Mouse (Mus musculus) ES-E14 (cell line): Measurements from ENCODE around the gene Pdzd8. TPM values are rescaled to one million over a fixed set of nuclear protein-coding genes. Genes with fewer than 3 reads are reported as not detected.

Experiments
- DNase-seq: peaks from one replicate; pipeline ENCODE4 v3.0.0-alpha.2; 2013; ENCODE audit warnings: low read depth, low spot score
- H3K27ac ChIP-seq: 2 replicates; pipeline ENCODE4 v1.5.1; 2012; ENCODE audit warnings: low read depth, mild to moderate bottlenecking, low read length, moderate library complexity, mixed read lengths; ENCODE audit not compliant: poor library complexity, insufficient read depth, severe bottlenecking
- H3K36me3 ChIP-seq: 2 replicates; pipeline ENCODE4 v1.6.1; 2012; ENCODE audit warnings: mild to moderate bottlenecking, low read length, moderate library complexity, mixed read lengths; ENCODE audit not compliant: control insufficient read depth, poor library complexity, insufficient read depth, severe bottlenecking
- H3K4me1 ChIP-seq, 2 experiments: fragments of 150-350 bp in 1 of 2; sonication (generic) in 1 of 2; 2 replicates each; pipeline ENCODE4 v1.6.1; 2012; ENCODE audit warnings: low read length in 2 of 2, mild to moderate bottlenecking in 1 of 2, mixed read lengths in 1 of 2; ENCODE audit not compliant: control insufficient read depth in 2 of 2, insufficient read depth in 2 of 2, poor library complexity in 1 of 2
- H3K4me3 ChIP-seq, 2 experiments: fragments of 150-350 bp in 1 of 2; sonication (generic) in 1 of 2; 2 replicates each; pipeline ENCODE4 v1.5.1; 2012; ENCODE audit warnings: low read length in 2 of 2, low read depth in 1 of 2, mild to moderate bottlenecking in 1 of 2, mixed read lengths in 1 of 2; ENCODE audit not compliant: insufficient read depth in 1 of 2, poor library complexity in 1 of 2, severe bottlenecking in 1 of 2
- H3K9ac ChIP-seq: 2 replicates; pipeline ENCODE4 v1.6.1; 2012; ENCODE audit warnings: low read depth, mild to moderate bottlenecking, low read length, mixed read lengths; ENCODE audit not compliant: poor library complexity, insufficient read depth, severe bottlenecking
- H3K9me3 ChIP-seq: fragments of 150-350 bp; sonication (generic); 2 replicates; pipeline ENCODE4 v1.6.1; 2012; ENCODE audit warnings: low read depth, mild to moderate bottlenecking, low read length; ENCODE audit not compliant: control insufficient read depth, insufficient read depth
- CHD2 ChIP-seq: IDR thresholded peaks from 2 replicates; pipeline ENCODE4 v1.6.1; 2014; ENCODE audit warnings: mild to moderate bottlenecking, low read depth, low read length, inconsistent platforms
- HCFC1 ChIP-seq: IDR thresholded peaks from 2 replicates; pipeline ENCODE4 v1.6.1; 2012; ENCODE audit warnings: low read length, inconsistent platforms, borderline replicate concordance; ENCODE audit not compliant: insufficient read depth
- MAFK ChIP-seq: IDR thresholded peaks from 2 replicates; pipeline ENCODE4 v1.6.1; 2014; ENCODE audit warnings: mild to moderate bottlenecking, low read depth, low read length, inconsistent platforms; ENCODE audit not compliant: insufficient read depth
- ZC3H11A ChIP-seq: IDR thresholded peaks from 2 replicates; pipeline ENCODE4 v1.6.1; 2012; ENCODE audit warnings: low read depth, mild to moderate bottlenecking, inconsistent platforms, low read length, borderline replicate concordance
- ZNF384 ChIP-seq: IDR thresholded peaks from 2 replicates; pipeline ENCODE4 v1.6.1; 2012; ENCODE audit warnings: low read depth, low read length, inconsistent platforms
- in situ Hi-C, 2 experiments: fragments of 600-800 bp; cut with MboI; formaldehyde crosslinking; loops; one replicate each; pipeline ENCODE4 v1.15.1; 2025; ENCODE audit warnings: low sequenced_read_pairs in 2 of 2, inconsistent platforms in 1 of 2; ENCODE audit not compliant: unreplicated experiment in 2 of 2
- total RNA-seq: library from RNA; depleted of rRNA; stranded (reverse); fragments of 300-350 nt; gene quantifications from 2 replicates; pipeline ENCODE4 v1.2.3, GENCODE M21; 2012

Gene Pdzd8
- total RNA-seq, 1 experiment, result 54.0 TPM

- no peak overlapping the region for H3K4me3 ChIP-seq
- no peaks in the 10 kb centered on the region for H3K9me3 ChIP-seq
- in situ Hi-C loops, result no loop called here
- no peaks in the 10 kb centered on the region for H3K4me1 ChIP-seq
- TF ChIP-seq ZNF384, result no peak
- TF ChIP-seq MAFK, result no peak
- no peak for TF ChIP-seq CHD2
- TF ChIP-seq HCFC1, result no peak
- no peak for TF ChIP-seq ZC3H11A
- H3K9ac ChIP-seq, result no peak overlapping the region
- H3K36me3 ChIP-seq, result no peaks in the 10 kb centered on the region
- no peak overlapping the region for H3K27ac ChIP-seq
- DNase-seq, result no peak
These were observed 63.6 kb downstream of the Pdzd8 start for GRCm38 (mm10) chr19:59282001-59282400.

GRCm38 (mm10) chr19:59280841-59281240 lies 64.7 kb downstream of the Pdzd8 start:
- no peaks in the 10 kb centered on the region for H3K9me3 ChIP-seq
- H3K4me3 ChIP-seq, result no peak overlapping the region
- TF ChIP-seq CHD2, result no peak
- no peak for TF ChIP-seq ZNF384
- no peak for TF ChIP-seq HCFC1
- no peak for TF ChIP-seq ZC3H11A
- TF ChIP-seq MAFK, result no peak
- H3K4me1 ChIP-seq, result no peaks in the 10 kb centered on the region
- in situ Hi-C loops, result no loop called here
- no peak overlapping the region for H3K27ac ChIP-seq
- DNase-seq, result no peak
- no peaks in the 10 kb centered on the region for H3K36me3 ChIP-seq
- H3K9ac ChIP-seq, result no peak overlapping the region

- Histone ChIP-seq H3K9me3 (no peaks in the 10 kb centered on the region), H3K4me3 (no peak overlapping the region), H3K4me1 (no peaks in the 10 kb centered on the region), H3K9ac (no peak overlapping the region), H3K36me3 (no peaks in the 10 kb centered on the region), H3K27ac (no peak overlapping the region)
- in situ Hi-C loops, result no loop called here
- TF ChIP-seq HCFC1 (no peak), MAFK (no peak)
- no peak for DNase-seq
These were observed 69.2 kb downstream of the Pdzd8 start for GRCm38 (mm10) chr19:59276354-59276753.

GRCm38 (mm10) chr19:59273190-59273589 lies 72.4 kb downstream of the Pdzd8 start:
- Histone ChIP-seq H3K9ac (no peak overlapping the region), H3K4me3 (no peak overlapping the region), H3K36me3 (no peaks in the 10 kb centered on the region), H3K9me3 (no peaks in the 10 kb centered on the region), H3K4me1 (no peaks in the 10 kb centered on the region), H3K27ac (no peak overlapping the region)
- DNase-seq, result no peak
- in situ Hi-C loops, result no loop called here
- no peak for TF ChIP-seq HCFC1
- no peak for TF ChIP-seq ZNF384
- TF ChIP-seq ZC3H11A, result no peak
- no peak for TF ChIP-seq MAFK
- no peak for TF ChIP-seq CHD2

GRCm38 (mm10) chr19:59267417-59267963 lies 78.1 kb downstream of the Pdzd8 start:
- in situ Hi-C loops, result no loop called here
- TF ChIP-seq CHD2 (no peak), HCFC1 (no peak), ZC3H11A (no peak), ZNF384 (no peak), MAFK (no peak)
- no peaks in the 10 kb centered on the region for H3K9me3 ChIP-seq
- no peaks in the 10 kb centered on the region for H3K4me1 ChIP-seq
- H3K9ac ChIP-seq, result no peak overlapping the region
- H3K36me3 ChIP-seq, result no peaks in the 10 kb centered on the region
- no peak overlapping the region for H3K4me3 ChIP-seq
- DNase-seq, result no peak
- H3K27ac ChIP-seq, result no peak overlapping the region
